Mouse (Mus musculus) E14TG2a.4 (cell line): ENCODE results near the gene Dchs2.

Experiments used
- CTCF ChIP-seq: conservative IDR thresholded peaks from 2 replicates; pipeline ENCODE4 v1.5.1; 2014; ENCODE audit warnings: low read length
- POU5F1 ChIP-seq: IDR thresholded peaks from 2 replicates; pipeline ENCODE4 v1.6.1; 2014; ENCODE audit warnings: low read length, borderline replicate concordance

- TF ChIP-seq CTCF, result no peak
- no peak for TF ChIP-seq POU5F1
These were observed 738 bp downstream of the Dchs2 start for GRCm38 (mm10) chr3:83128449-83128922.
